Mouse (Mus musculus): Measurements from ENCODE around the gene Scnn1b. TPM values are rescaled to one million over a fixed set of nuclear protein-coding genes. Genes with fewer than 3 reads are reported as not detected.

Scnn1b gene
- polyA plus RNA-seq, 1 experiment from 2014 or later = not detected

DNA sequence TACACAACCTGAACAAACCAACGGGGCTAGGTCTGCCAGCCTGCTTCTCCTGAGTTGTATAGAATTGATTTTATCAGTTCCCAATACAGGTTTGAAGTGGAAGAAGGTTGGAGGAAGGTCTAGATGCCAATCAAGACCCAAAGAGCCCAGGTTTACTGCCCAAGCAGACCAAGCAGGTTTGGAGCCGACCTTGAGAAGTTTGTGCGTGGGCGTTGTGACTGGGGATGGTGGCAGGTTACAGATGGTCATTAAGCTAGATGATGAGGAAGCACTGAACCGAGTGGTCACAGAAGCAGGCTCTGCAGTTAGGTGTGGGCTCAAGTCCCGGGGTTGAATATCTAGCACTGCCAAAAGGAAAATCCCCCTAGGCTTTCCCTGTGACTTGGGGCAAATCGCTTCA lies 9.9 kb downstream of the Scnn1b start:
- DNase-seq (ENCODE audit: low spot score) = no peak
- WGBS = 87% methylated on average over 7 of the region's 7 CpGs
- no peak overlapping the region for H3K4me3 ChIP-seq
- H3K36me3 ChIP-seq = no peaks in the 10 kb centered on the region
- H3K9me3 ChIP-seq (replicated peaks) = no peaks in the 10 kb centered on the region
- H3K27ac ChIP-seq = no peak overlapping the region
- H3K4me1 ChIP-seq = peaks cover 5% of the 10 kb centered on the region; the same call in 1 of the 2 replicates
- no peaks in the 10 kb centered on the region for H3K27me3 ChIP-seq (ENCODE audit: low read depth, poor library complexity, severe bottlenecking)

DNA sequence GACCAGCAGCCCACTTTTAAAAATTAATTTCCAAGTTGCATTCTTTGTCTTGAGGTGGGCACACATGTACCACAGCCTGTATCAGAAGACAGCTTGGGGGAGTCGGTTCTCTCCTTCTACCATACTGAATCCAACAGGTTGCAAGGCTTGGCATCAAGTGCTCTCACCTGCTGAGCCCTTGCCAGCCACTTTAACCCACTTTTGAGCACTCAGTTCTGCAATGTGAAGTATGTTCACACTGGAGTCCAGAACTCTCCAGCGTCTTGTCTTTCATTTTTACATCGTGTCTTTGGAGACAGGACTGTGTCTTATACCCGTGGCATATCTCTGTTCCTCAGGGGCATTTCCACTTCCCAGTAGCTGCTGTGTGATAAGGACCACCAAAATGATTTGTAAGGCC lies 15.4 kb downstream of the Scnn1b start:
- Histone ChIP-seq H3K9me3 (replicated peaks) (no peaks in the 10 kb centered on the region), H3K27me3 (ENCODE audit: low read depth, poor library complexity, severe bottlenecking) (no peaks in the 10 kb centered on the region), H3K36me3 (no peaks in the 10 kb centered on the region), H3K4me1 (no peaks in the 10 kb centered on the region), H3K27ac (no peak overlapping the region), H3K4me3 (no peak overlapping the region)
- WGBS = 84% methylated on average over 4 of the region's 4 CpGs
- DNase-seq (ENCODE audit: low spot score) = no peak

DNA sequence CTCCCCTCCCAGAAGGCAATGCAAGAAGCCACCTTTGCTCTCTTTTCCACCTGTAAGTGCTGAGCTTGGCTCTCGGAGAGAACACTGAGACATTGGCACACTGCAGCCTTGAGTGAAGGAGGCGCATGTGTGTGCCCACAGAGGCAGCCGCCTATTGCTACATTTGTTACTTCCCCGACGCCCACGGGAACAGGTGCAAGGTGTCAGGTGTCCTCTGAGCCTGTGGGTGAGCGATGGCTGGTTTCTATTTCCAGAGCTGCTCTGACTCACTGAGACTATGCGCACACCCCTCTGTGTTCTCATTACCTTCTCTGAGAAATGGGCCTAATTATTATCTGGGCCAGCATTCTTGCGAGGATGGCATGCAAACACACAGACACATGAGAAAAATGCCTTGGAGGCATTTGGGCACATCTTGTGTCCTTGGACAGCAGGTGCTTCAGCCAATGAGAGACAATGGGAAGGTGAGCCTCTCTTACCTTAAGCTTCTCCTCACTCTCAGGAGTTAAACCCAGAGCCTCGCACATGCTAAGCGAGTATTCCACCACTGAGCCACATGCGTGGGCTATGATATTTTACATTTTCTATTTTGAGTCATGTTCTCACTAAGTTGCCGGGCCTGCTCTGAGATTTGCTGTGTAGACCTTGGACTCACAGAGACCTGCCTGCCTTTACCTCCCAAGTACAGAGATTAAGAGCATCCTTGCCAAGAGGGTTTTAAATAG lies 26.0 kb downstream of the Scnn1b start:
- no peaks in the 10 kb centered on the region for H3K27me3 ChIP-seq (ENCODE audit: low read depth, poor library complexity, severe bottlenecking)
- WGBS = 91% methylated on average over 13 of the region's 13 CpGs
- no peak overlapping the region for H3K27ac ChIP-seq
- no peaks in the 10 kb centered on the region for H3K4me1 ChIP-seq
- no peak overlapping the region for H3K4me3 ChIP-seq
- no peaks in the 10 kb centered on the region for H3K9me3 ChIP-seq (replicated peaks)
- DNase-seq (ENCODE audit: low spot score) = no peak
- no peaks in the 10 kb centered on the region for H3K36me3 ChIP-seq

DNA sequence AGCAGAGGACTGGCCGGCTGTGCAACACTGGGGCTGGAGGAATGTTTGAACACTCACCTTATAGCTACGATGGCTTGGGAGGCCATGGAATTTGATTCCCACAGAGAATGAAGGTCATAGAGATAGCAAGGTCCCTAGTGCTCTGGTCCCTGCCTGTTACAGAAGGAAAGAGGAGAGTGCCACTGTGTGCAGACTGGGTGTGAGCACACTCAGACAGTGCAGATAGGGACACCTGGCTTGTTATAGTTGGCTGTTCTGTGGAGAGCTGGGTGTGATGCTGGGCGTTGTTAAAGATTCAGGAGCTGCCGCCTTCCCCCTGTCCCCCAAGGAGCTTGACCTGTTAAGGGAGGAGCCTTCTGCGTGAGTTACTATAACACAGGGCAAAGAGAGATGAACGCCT lies 31.9 kb downstream of the Scnn1b start:
- Histone ChIP-seq H3K4me3 (no peak overlapping the region), H3K4me1 (no peaks in the 10 kb centered on the region), H3K27ac (no peak overlapping the region), H3K27me3 (ENCODE audit: low read depth, poor library complexity, severe bottlenecking) (peaks cover 9% of the 10 kb centered on the region), H3K36me3 (no peaks in the 10 kb centered on the region), H3K9me3 (replicated peaks) (no peaks in the 10 kb centered on the region)
- no peak for DNase-seq (ENCODE audit: low spot score)
- 62% methylated on average over 6 of the region's 6 CpGs for WGBS

DNA sequence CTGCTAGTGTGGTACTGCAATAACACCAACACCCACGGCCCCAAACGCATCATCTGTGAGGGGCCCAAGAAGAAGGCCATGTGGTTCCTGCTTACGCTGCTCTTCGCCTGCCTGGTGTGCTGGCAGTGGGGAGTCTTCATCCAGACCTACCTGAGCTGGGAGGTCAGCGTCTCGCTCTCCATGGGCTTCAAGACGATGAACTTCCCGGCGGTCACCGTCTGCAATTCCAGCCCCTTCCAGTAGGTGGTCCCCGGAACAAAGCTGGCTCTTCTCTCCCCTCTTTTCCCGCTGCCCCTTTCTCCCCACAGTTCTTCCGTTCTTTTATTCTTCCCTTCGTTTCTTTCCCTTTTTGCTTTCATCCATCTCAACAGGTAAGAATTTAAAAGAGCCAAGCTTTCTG lies 34.5 kb downstream of the Scnn1b start:
- 8% methylated on average over 14 of the region's 14 CpGs for WGBS
- DNase-seq (ENCODE audit: low spot score) = peak; percentile 77
- Histone ChIP-seq H3K4me1 (no peaks in the 10 kb centered on the region), H3K27me3 (ENCODE audit: low read depth, poor library complexity, severe bottlenecking) (peaks cover 9% of the 10 kb centered on the region), H3K27ac (0 out of 2 replicates have a peak overlapping the region, but pooled peaks have one; percentile 25), H3K9me3 (replicated peaks) (no peaks in the 10 kb centered on the region), H3K4me3 (peak overlapping the region; percentile 28; the same call in 1 of the 2 replicates), H3K36me3 (no peaks in the 10 kb centered on the region)

DNA sequence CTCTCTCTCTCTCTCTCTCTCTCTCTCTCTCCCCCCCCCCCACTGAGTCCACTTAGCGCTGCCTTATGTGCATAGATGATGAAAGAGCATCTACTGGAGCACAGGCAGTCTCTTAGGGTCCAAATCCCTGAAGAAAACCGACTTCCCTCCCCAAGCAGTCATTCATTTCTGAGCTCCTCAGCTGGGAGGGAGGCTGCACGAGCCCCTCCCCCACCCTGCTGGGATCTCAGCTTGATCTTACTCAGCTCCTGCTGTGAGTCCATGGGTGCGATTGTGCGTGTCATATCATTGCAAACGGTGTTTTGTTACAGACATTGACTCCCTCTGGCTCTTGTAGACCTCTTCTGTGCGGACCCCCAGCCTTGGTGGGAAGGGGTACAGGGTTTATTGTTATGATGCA lies 35.1 kb downstream of the Scnn1b start:
- Histone ChIP-seq H3K4me3 (peak overlapping the region; percentile 28; the same call in 1 of the 2 replicates), H3K9me3 (replicated peaks) (no peaks in the 10 kb centered on the region), H3K27me3 (ENCODE audit: low read depth, poor library complexity, severe bottlenecking) (peaks cover 9% of the 10 kb centered on the region), H3K4me1 (no peaks in the 10 kb centered on the region), H3K27ac (no peak overlapping the region), H3K36me3 (no peaks in the 10 kb centered on the region)
- no peak for DNase-seq (ENCODE audit: low spot score)
- WGBS = 11% methylated on average over 7 of the region's 7 CpGs

DNA sequence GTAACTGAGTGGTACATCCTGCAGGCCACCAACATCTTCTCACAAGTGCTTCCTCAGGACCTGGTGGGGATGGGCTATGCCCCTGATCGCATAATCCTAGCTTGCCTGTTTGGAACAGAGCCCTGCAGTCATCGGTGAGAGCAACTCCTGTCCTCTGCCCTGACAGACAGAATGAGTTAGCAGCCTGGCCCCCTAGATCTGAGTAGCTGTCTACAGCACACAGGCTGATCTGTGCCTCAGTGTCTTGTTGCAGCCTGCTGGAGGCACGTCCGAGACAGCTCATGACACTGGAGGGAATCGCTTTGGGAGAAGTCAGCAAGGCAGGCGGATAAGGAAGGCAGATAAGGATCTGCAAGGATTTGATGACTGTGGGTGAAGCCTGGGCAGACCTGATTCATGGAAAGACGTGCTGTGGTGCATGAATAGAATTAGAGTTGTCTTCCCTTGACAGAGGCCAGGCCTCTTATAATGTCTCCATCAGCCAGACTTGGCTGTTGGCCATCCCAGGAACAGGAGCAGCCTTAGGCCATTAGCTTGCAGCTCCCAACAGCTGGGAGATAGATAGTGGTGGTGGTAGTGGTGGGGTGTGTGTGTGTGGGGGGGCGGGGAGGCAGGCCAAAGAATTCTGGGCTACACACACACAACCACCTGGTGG lies 38.0 kb downstream of the Scnn1b start:
- Histone ChIP-seq H3K9me3 (replicated peaks) (no peaks in the 10 kb centered on the region), H3K4me1 (no peaks in the 10 kb centered on the region), H3K27ac (no peak overlapping the region), H3K4me3 (no peak overlapping the region), H3K36me3 (no peaks in the 10 kb centered on the region), H3K27me3 (ENCODE audit: low read depth, poor library complexity, severe bottlenecking) (peaks cover 9% of the 10 kb centered on the region)
- 71% methylated on average over 8 of the region's 8 CpGs for WGBS
- no peak for DNase-seq (ENCODE audit: low spot score)

DNA sequence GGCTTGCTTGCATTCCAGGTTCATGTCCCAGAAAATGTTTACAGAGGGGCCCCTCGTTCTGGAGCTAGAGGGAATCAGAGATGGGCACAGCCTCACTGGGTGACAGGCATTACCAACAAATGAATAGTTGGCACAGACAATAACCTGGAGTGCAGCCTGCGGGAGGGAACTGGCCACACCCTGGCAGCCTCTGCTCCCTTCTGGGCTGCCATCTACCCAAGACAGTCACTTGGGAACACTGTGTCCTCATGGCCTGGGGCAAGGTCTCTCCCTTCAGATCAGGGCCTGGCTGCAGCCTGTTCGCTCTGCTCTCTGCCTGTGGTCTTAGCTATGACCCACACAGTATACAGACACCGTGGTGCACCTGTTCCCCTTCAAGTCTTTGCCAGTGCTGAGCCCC lies 42.0 kb downstream of the Scnn1b start:
- no peak for DNase-seq (ENCODE audit: low spot score)
- 86% methylated on average over 4 of the region's 4 CpGs for WGBS

DNA sequence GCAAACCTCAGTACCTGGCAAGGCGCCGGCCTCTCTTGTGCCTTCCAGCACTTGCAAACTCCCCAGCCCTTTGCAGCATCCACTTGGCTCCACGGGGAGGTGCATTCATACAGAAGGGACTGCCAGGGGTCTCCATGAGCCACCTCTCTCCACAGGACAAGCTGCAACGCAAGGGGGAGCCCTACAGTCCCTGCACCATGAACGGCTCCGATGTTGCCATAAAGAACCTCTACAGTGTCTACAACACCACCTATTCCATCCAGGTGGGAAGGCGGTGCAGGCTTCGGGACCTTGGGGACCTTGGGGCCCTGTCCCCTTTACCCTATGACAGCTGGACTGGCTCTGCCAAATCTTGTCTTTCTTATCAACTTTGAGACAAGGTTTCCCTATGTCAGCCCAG lies 47.4 kb downstream of the Scnn1b start:
- Histone ChIP-seq H3K4me3 (no peak overlapping the region), H3K27me3 (ENCODE audit: low read depth, poor library complexity, severe bottlenecking) (no peaks in the 10 kb centered on the region), H3K27ac (no peak overlapping the region), H3K36me3 (no peaks in the 10 kb centered on the region), H3K9me3 (replicated peaks) (no peaks in the 10 kb centered on the region), H3K4me1 (no peaks in the 10 kb centered on the region)
- WGBS = 78% methylated on average over 8 of the region's 8 CpGs
- no peak for DNase-seq (ENCODE audit: low spot score)

More for the DNA sequence above, 42.0 kb downstream of the Scnn1b start:
- Histone ChIP-seq H3K9me3 (replicated peaks) (no peaks in the 10 kb centered on the region), H3K4me3 (no peak overlapping the region), H3K27ac (no peak overlapping the region), H3K36me3 (no peaks in the 10 kb centered on the region), H3K27me3 (ENCODE audit: low read depth, poor library complexity, severe bottlenecking) (no peaks in the 10 kb centered on the region), H3K4me1 (no peaks in the 10 kb centered on the region)

DNA sequence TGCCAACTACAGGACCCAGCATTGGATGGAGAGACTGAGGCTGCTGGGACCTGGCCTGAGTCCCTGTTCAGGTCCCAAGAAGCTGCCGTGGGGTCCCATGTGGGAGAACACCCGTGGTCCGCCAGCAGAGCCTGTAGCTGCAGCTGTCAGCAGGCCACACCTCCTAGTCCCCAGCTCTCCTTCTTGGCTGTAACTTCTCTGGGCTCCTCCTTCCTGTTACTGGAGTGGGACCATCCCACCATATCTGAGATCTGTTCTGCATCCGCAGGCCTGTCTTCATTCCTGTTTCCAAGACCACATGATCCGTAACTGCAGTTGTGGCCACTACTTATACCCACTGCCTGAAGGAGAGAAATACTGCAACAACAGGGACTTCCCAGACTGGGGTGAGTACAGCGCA lies 49.1 kb downstream of the Scnn1b start:
- DNase-seq (ENCODE audit: low spot score) = no peak
- no peak overlapping the region for H3K4me3 ChIP-seq
- H3K4me1 ChIP-seq = no peaks in the 10 kb centered on the region
- no peaks in the 10 kb centered on the region for H3K27me3 ChIP-seq (ENCODE audit: low read depth, poor library complexity, severe bottlenecking)
- no peaks in the 10 kb centered on the region for H3K36me3 ChIP-seq
- WGBS = 73% methylated on average over 6 of the region's 6 CpGs
- H3K9me3 ChIP-seq (replicated peaks) = no peaks in the 10 kb centered on the region
- no peak overlapping the region for H3K27ac ChIP-seq

DNA sequence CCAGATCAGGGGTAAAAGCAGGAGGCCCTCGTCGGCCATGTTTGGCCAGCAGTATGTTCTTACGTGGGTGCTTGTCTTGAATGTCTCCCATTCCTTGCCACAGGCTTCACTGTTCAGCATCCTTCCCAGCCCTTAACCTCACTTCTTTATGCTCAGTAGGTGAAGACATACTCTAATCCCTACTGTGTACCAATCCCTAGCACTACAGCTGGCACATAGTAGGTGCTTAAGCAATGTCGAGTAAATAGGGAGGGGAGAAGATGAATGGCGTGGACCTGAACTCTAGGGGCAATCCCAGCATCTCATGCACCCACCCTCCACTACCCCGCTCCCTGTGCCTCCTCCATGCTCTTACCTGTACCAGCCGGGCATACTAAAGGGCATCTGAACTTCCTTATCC lies 59.5 kb downstream of the Scnn1b start:
- Histone ChIP-seq H3K4me3 (no peak overlapping the region), H3K4me1 (no peaks in the 10 kb centered on the region), H3K27me3 (ENCODE audit: low read depth, poor library complexity, severe bottlenecking) (no peaks in the 10 kb centered on the region), H3K9me3 (replicated peaks) (no peaks in the 10 kb centered on the region), H3K36me3 (peaks cover 43% of the 10 kb centered on the region), H3K27ac (no peak overlapping the region)
- DNase-seq (ENCODE audit: low spot score) = no peak
- WGBS = 95% methylated on average over 7 of the region's 7 CpGs

DNA sequence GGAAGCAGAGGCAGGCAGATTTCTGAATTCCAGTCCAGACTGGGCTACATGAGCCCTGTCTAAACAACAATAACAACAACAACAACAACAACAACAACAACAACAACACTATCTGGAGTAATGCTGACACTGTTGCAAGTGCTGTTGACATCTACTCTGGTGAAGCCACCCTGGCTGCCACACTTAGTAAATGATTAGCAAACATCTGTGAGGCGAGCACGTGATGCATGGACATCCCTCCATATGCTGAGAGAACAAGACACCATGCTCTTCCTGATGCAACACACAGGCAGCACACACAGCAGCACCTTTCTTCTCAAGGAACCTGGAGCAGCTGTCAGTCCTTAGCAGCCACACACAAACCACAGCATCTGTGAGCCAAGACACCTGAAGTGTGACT lies 63.0 kb downstream of the Scnn1b start:
- peaks cover 64% of the 10 kb centered on the region for H3K36me3 ChIP-seq
- no peak overlapping the region for H3K27ac ChIP-seq
- H3K4me3 ChIP-seq = no peak overlapping the region
- H3K27me3 ChIP-seq (ENCODE audit: low read depth, poor library complexity, severe bottlenecking) = no peaks in the 10 kb centered on the region
- no peak for DNase-seq (ENCODE audit: low spot score)
- no peaks in the 10 kb centered on the region for H3K9me3 ChIP-seq (replicated peaks)
- H3K4me1 ChIP-seq = no peaks in the 10 kb centered on the region
- WGBS = 89% methylated on average over 2 of the region's 2 CpGs

DNA sequence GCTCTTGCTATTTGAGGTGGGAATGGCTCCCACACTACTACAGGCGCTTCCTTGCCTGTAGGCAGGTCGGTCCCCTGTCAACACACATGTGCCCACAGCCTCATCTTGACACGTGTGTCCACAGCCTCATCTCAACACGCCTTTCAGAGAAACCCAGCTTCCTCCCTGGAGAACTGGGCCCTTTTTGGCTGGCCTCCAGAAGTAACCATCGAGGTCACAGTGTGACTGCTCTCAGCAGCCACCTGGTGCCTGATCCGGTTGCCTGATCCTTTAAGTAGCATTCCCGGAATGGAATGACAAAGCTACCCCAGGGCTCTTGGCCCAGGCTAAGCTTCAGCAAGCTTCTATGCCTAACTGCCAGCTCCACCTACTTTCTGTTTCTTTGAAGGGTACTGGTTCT lies 66.4 kb downstream of the Scnn1b start:
- DNase-seq (ENCODE audit: low spot score) = no peak
- H3K9me3 ChIP-seq (replicated peaks) = no peaks in the 10 kb centered on the region
- H3K27me3 ChIP-seq (ENCODE audit: low read depth, poor library complexity, severe bottlenecking) = no peaks in the 10 kb centered on the region
- H3K27ac ChIP-seq = no peak overlapping the region
- H3K4me3 ChIP-seq = no peak overlapping the region
- peaks cover 50% of the 10 kb centered on the region for H3K36me3 ChIP-seq
- H3K4me1 ChIP-seq = no peaks in the 10 kb centered on the region
- WGBS = 64% methylated on average over 7 of the region's 7 CpGs

Measured in limb, embryonic 10.5 days (tissue).